Mouse (Mus musculus): ENCODE measurements around the gene Fkbp4. TPM values are rescaled to one million over a fixed set of nuclear protein-coding genes. Genes with fewer than 3 reads are reported as not detected.

The Fkbp4 gene
- polyA plus RNA-seq, 1 experiment from 2014 or later: 245 TPM

GRCm38 (mm10) chr6:128421036-128421435 is 17.4 kb downstream of the Fkbp4 start:
- Histone ChIP-seq H3K36me3 (no peaks in the 10 kb centered on the region), H3K27ac (peak overlapping the region; percentile 2; the same call in 1 of the 2 replicates), H3K4me3 (no peak overlapping the region), H3K9me3 (replicated peaks) (no peaks in the 10 kb centered on the region), H3K27me3 (no peaks in the 10 kb centered on the region), H3K4me2 (no peak overlapping the region), H3K9ac (no peak overlapping the region), H3K4me1 (replicated peaks) (peaks cover 7% of the 10 kb centered on the region)
- 44% methylated on average over 2 of the region's 2 CpGs for WGBS
- ATAC-seq (replicated peaks; ENCODE audit: insufficient number of reproducible peaks, insufficient read depth, low FRiP score, low read depth): no peak

DNA sequence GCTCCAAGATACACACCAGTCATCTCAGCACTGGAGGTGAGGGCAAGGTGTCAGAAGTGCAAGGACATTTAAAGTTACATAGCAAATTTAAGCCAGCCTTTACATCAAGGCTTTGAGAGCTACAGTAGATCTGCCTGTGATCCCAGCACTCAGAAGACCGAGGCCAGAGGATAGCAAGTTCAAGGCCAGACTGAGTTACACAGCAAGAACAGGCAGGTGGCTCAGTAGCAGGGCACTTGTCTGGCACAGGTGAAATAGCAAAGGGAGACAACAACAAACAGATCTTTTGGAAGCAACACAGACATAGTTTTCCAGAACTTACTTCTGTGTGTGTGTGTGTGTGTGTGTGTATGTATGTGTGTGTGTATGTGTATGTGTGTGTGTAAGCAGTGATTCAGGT is 20.4 kb downstream of the Fkbp4 start:
- Histone ChIP-seq H3K9ac (no peak overlapping the region), H3K4me2 (no peak overlapping the region), H3K4me3 (no peak overlapping the region), H3K36me3 (peaks cover 3% of the 10 kb centered on the region; the same call in 1 of the 2 replicates), H3K4me1 (replicated peaks) (no peaks in the 10 kb centered on the region), H3K27me3 (no peaks in the 10 kb centered on the region), H3K9me3 (replicated peaks) (no peaks in the 10 kb centered on the region), H3K27ac (no peak overlapping the region)
- WGBS: 89% methylated on average over 1 of the region's 1 CpGs
- no peak for ATAC-seq (replicated peaks; ENCODE audit: insufficient number of reproducible peaks, insufficient read depth, low FRiP score, low read depth)

- no peaks in the 10 kb centered on the region for H3K9me3 ChIP-seq (replicated peaks)
- H3K9ac ChIP-seq: no peak overlapping the region
- H3K4me2 ChIP-seq: no peak overlapping the region
- 83% methylated on average over 5 of the region's 5 CpGs for WGBS
- ATAC-seq (replicated peaks; ENCODE audit: insufficient number of reproducible peaks, insufficient read depth, low FRiP score, low read depth): no peak
- H3K27ac ChIP-seq: no peak overlapping the region
- no peaks in the 10 kb centered on the region for H3K27me3 ChIP-seq
- no peaks in the 10 kb centered on the region for H3K4me1 ChIP-seq (replicated peaks)
- peaks cover 18% of the 10 kb centered on the region for H3K36me3 ChIP-seq
- no peak overlapping the region for H3K4me3 ChIP-seq
Measured at GRCm38 (mm10) chr6:128416169-128416568, 22.3 kb downstream of the Fkbp4 start.

DNA sequence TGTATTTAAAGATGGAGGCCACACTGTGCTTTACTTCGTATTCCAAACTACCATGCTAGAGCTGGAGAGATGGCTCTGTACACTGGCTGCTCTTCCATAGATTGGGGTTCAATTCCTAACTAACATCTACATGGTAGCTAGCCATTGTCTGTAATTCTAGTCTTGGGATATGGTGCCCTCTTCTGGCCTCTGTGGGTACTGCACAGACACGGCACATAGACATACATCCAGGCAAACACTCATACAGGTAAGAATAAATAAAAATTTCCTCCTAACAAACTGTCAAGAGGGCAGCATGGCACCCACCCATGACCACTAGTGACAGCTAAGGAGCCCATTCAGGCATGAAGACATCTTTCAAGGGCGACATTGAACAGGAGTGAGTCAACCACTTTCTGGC is 27.4 kb downstream of the Fkbp4 start:
- H3K36me3 ChIP-seq: peaks cover 51% of the 10 kb centered on the region
- ATAC-seq (replicated peaks; ENCODE audit: insufficient number of reproducible peaks, insufficient read depth, low FRiP score, low read depth): no peak
- H3K9me3 ChIP-seq (replicated peaks): no peaks in the 10 kb centered on the region
- H3K4me2 ChIP-seq: no peak overlapping the region
- H3K4me3 ChIP-seq: no peak overlapping the region
- H3K4me1 ChIP-seq (replicated peaks): no peaks in the 10 kb centered on the region
- no peak overlapping the region for H3K9ac ChIP-seq
- H3K27ac ChIP-seq: no peak overlapping the region
- no peaks in the 10 kb centered on the region for H3K27me3 ChIP-seq
- 22% methylated on average over 3 of the region's 3 CpGs for whole genome bisulfite sequencing

- peaks cover 51% of the 10 kb centered on the region for H3K36me3 ChIP-seq
- WGBS: 92% methylated on average over 13 of the region's 13 CpGs
- no peak overlapping the region for H3K4me2 ChIP-seq
- no peaks in the 10 kb centered on the region for H3K27me3 ChIP-seq
- ATAC-seq (replicated peaks; ENCODE audit: insufficient number of reproducible peaks, insufficient read depth, low FRiP score, low read depth): no peak
- H3K9ac ChIP-seq: no peak overlapping the region
- H3K9me3 ChIP-seq (replicated peaks): no peaks in the 10 kb centered on the region
- H3K4me1 ChIP-seq (replicated peaks): no peaks in the 10 kb centered on the region
- H3K27ac ChIP-seq: no peak overlapping the region
- H3K4me3 ChIP-seq: no peak overlapping the region
Measured at GRCm38 (mm10) chr6:128410305-128410704, 28.2 kb downstream of the Fkbp4 start.

DNA sequence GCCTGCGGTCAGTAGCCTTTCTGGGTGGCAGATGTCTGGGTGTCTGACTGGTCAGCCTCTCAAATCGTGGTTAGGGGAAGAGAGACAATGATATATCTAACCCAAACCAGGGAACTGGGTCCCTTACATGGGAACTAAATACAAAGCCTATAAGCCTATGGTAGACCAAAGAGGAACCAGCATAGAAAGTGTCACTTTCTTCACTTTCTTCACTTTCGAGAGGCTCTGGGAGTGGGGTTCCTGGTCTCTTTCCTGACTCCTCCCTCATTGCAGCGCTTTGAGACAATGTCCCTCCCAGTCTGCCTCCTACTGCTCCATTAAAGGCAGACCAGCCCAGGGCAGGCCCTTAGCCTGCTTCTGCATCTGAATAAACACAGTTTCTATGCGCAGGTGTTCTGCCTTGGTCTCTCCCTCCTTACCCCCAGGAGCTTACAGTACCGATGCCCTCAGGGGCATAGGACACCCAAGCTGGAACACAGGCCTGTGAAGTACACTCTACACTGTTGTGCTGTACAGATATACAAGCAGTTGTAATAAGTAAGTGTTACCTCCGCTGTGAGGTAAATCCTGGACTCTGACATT is 29.8 kb downstream of the Fkbp4 start:
- H3K36me3 ChIP-seq: peaks cover 51% of the 10 kb centered on the region
- no peak overlapping the region for H3K4me3 ChIP-seq
- no peak overlapping the region for H3K9ac ChIP-seq
- peaks cover 5% of the 10 kb centered on the region; the same call in 1 of the 2 replicates for H3K4me1 ChIP-seq (replicated peaks)
- H3K27me3 ChIP-seq: no peaks in the 10 kb centered on the region
- WGBS: 86% methylated on average over 7 of the region's 7 CpGs
- ATAC-seq (replicated peaks; ENCODE audit: insufficient number of reproducible peaks, insufficient read depth, low FRiP score, low read depth): no peak
- no peaks in the 10 kb centered on the region for H3K9me3 ChIP-seq (replicated peaks)
- H3K4me2 ChIP-seq: no peak overlapping the region
- H3K27ac ChIP-seq: no peak overlapping the region

DNA sequence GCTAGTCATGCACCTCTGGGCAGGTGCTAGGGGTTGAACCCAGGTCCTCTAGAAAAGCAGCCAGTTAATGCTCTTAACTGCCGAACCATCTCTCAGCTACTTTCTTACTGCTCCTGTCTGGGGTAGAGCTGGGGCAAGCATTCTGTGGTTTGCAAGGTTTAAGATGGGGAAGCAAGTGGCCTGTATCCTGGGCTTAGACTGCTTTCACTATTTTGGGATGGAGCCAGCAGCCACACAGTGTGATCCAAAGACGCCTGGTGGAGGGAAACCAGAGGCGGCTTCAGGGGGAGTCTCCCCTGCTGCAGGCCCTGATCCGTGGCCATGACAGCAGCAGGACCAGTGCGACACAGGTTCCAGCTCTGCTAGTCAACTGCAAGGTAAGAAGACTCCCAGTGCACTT is 33.8 kb downstream of the Fkbp4 start:
- ATAC-seq (replicated peaks; ENCODE audit: insufficient number of reproducible peaks, insufficient read depth, low FRiP score, low read depth): no peak
- Histone ChIP-seq H3K9ac (no peak overlapping the region), H3K4me2 (no peak overlapping the region), H3K4me3 (no peak overlapping the region), H3K9me3 (replicated peaks) (no peaks in the 10 kb centered on the region), H3K4me1 (replicated peaks) (peaks cover 13% of the 10 kb centered on the region), H3K27me3 (no peaks in the 10 kb centered on the region), H3K27ac (no peak overlapping the region), H3K36me3 (peaks cover 20% of the 10 kb centered on the region)
- WGBS: 49% methylated on average over 5 of the region's 5 CpGs

GRCm38 (mm10) chr6:128399421-128400185 is 38.9 kb downstream of the Fkbp4 start:
- no peaks in the 10 kb centered on the region for H3K9me3 ChIP-seq (replicated peaks)
- H3K36me3 ChIP-seq: no peaks in the 10 kb centered on the region
- ATAC-seq (replicated peaks; ENCODE audit: insufficient number of reproducible peaks, insufficient read depth, low FRiP score, low read depth): peak; percentile 29; the same call in 1 of the 2 replicates
- peak overlapping the region; percentile 41; the same call in 1 of the 2 replicates for H3K9ac ChIP-seq
- peak overlapping the region; percentile 34 for H3K4me3 ChIP-seq
- H3K27ac ChIP-seq: peak overlapping the region; percentile 2; the same call in 1 of the 2 replicates
- WGBS: 13% methylated on average over 13 of the region's 21 CpGs
- H3K27me3 ChIP-seq: no peaks in the 10 kb centered on the region
- H3K4me2 ChIP-seq: peak overlapping the region; percentile 60
- H3K4me1 ChIP-seq (replicated peaks): peaks cover 15% of the 10 kb centered on the region

DNA sequence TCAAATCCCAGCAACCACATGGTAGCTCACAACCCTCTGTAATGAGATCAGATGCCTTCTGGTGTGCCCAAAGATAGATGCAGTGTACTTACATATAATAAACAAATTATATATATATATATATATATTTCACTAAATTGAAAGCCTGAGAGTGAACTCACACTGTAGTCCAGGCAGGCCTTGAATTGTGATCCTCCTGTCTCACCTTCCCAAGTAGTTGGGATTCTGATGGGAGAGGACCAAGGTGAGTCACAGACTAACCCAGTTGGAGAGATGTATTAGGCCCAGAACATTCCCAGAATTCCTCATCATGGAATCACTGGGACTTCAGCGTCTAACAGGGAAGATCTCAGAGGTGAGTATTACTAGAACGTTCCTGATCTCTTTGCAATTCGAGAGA is 39.5 kb downstream of the Fkbp4 start, which contains the start of gene Nrip2:
TSS of gene Nrip2 (plus strand) at position 301 of the 400 bp plus-strand sequence.
- Histone ChIP-seq H3K27me3 (no peaks in the 10 kb centered on the region), H3K9ac (peak within 1 kb of the TSS; percentile 41; the same call in 1 of the 2 replicates), H3K4me3 (peak within 1 kb of the TSS; percentile 34), H3K36me3 (no peaks in the 10 kb centered on the region), H3K27ac (peak within 1 kb of the TSS; percentile 2; the same call in 1 of the 2 replicates), H3K4me2 (peak within 1 kb of the TSS; percentile 60), H3K9me3 (replicated peaks) (no peaks in the 10 kb centered on the region), H3K4me1 (replicated peaks) (peaks cover 13% of the 10 kb centered on the region)
- 51% methylated on average over 3 of the region's 3 CpGs for WGBS
- no peak for ATAC-seq (replicated peaks; ENCODE audit: insufficient number of reproducible peaks, insufficient read depth, low FRiP score, low read depth)

DNA sequence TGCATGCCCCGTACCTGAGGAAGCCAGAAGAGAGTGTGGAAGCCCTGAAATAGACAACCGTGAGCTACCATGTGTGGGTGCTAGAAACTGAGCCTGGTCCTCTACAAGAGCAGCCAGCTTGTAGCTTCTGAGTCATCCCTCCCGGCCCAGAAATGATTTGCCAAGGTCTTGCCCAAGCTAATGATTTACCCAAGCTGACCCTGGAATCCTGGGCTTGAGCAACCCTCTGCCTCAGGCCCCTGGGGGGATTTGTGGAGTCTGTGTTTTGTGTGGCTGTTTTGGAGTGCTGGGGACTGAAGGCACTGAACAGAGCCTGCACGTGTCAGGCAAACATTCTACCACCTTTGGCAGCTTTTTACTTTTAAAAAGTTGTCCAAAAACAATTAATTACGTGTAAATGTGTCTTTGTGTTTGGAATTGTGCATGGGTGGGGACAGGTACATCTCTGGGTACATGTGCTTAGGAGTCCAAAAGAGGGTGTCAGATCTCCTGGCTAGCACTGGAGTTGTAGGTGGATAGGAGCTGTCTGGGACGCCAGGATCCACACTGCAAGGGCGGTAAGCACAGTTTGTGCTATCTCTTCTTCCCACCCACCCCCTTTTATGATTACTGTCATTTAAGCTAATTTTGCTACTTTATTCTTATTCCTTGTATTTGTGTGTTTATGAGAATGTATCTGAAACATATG is 40.8 kb downstream of the Fkbp4 start:
- WGBS: 74% methylated on average over 7 of the region's 7 CpGs
- no peak overlapping the region for H3K9ac ChIP-seq
- ATAC-seq (replicated peaks; ENCODE audit: insufficient number of reproducible peaks, insufficient read depth, low FRiP score, low read depth): no peak

GRCm38 (mm10) chr6:128390683-128391082 is 47.8 kb downstream of the Fkbp4 start:
- H3K4me2 ChIP-seq: no peak overlapping the region
- H3K4me3 ChIP-seq: no peak overlapping the region
- H3K9me3 ChIP-seq (replicated peaks): no peaks in the 10 kb centered on the region
- H3K36me3 ChIP-seq: no peaks in the 10 kb centered on the region
- H3K27ac ChIP-seq: no peak overlapping the region
- no peak for ATAC-seq (replicated peaks; ENCODE audit: insufficient number of reproducible peaks, insufficient read depth, low FRiP score, low read depth)
- 25% methylated on average over 1 of the region's 1 CpGs for WGBS
- H3K4me1 ChIP-seq (replicated peaks): no peaks in the 10 kb centered on the region
- no peaks in the 10 kb centered on the region for H3K27me3 ChIP-seq
- no peak overlapping the region for H3K9ac ChIP-seq

More for the DNA sequence above, 40.8 kb downstream of the Fkbp4 start:
- no peak overlapping the region for H3K4me3 ChIP-seq
- H3K4me2 ChIP-seq: no peak overlapping the region
- no peaks in the 10 kb centered on the region for H3K36me3 ChIP-seq
- no peaks in the 10 kb centered on the region for H3K27me3 ChIP-seq
- no peaks in the 10 kb centered on the region for H3K9me3 ChIP-seq (replicated peaks)
- no peak overlapping the region for H3K27ac ChIP-seq
- H3K4me1 ChIP-seq (replicated peaks): peaks cover 13% of the 10 kb centered on the region
